Mouse (Mus musculus): ENCODE measurements around the gene Trim38.

DNA sequence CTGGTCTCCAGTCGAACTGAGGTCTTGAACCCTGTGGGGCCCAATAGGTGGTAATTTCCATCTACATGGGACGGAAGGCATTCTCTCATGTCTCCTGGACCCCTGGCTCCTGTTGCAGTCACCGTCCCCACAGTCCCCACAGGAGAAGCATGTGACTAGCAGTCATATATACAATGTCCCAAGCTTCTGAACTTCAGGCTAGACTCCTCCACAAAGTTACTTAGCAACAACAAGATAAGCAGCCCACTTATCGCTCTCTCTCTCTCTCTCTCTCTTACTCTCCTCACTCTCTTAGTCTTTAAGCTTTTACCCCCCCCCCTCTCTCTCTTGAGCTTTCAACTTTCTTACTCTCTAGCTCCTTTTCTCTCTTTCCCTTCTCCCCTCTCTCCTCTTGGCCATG is 45.5 kb upstream of the Trim38 start:
- TF ChIP-seq MAX (IDR thresholded peaks at IDR 0.05; ENCODE audit: low read depth) (no peak), POLR2AphosphoS2 (IDR thresholded peaks at IDR 0.05; ENCODE audit: insufficient read length, low read depth) (no peak), TCF3 (IDR thresholded peaks at IDR 0.05; ENCODE audit: insufficient read length, low read depth) (no peak), POLR2A (IDR thresholded peaks at IDR 0.05; ENCODE audit: insufficient read length, low read depth) (no peak), TCF12 (IDR thresholded peaks at IDR 0.05; ENCODE audit: insufficient read depth, poor library complexity, severe bottlenecking) (no peak), MYOG (IDR thresholded peaks at IDR 0.05; ENCODE audit: control insufficient read depth in 1 of 3, insufficient read depth in 1 of 3, insufficient read length in 2 of 3, low read depth in 2 of 3) (no peak), SRF (IDR thresholded peaks at IDR 0.05; ENCODE audit: control insufficient read depth, insufficient read length, low read depth) (no peak), USF1 (IDR thresholded peaks at IDR 0.05; ENCODE audit: low read depth) (no peak), REST (IDR thresholded peaks at IDR 0.05; ENCODE audit: insufficient read depth, insufficient read length) (no peak), CEBPB (IDR thresholded peaks at IDR 0.05; ENCODE audit: insufficient read depth, poor library complexity, severe bottlenecking) (no peak), E2F4 (IDR thresholded peaks at IDR 0.05; ENCODE audit: insufficient read depth) (no peak)

Data from myocyte (in vitro differentiated cells).